Mouse (Mus musculus) hematopoietic stem cell, adult 5-6 weeks (primary cell): Measurements from ENCODE around the gene Srsf12. TPM values are rescaled to one million over a fixed set of nuclear protein-coding genes. Genes with fewer than 3 reads are reported as not detected.

Experiments
- ATAC-seq, 2 experiments: fragments of 125-278 bp in 1 of 2; replicated peaks in 1 of 2; 2 replicates each; pipeline ENCODE4 v1.8.0; 2016 to 2017; ENCODE audit warnings: inconsistent platforms in 2 of 2, mild to moderate bottlenecking in 2 of 2, moderate number of reproducible peaks in 2 of 2, low read depth in 1 of 2, moderate TSS enrichment in 1 of 2; ENCODE audit not compliant: low FRiP score in 2 of 2, poor library complexity in 2 of 2, severe bottlenecking in 2 of 2, insufficient read depth in 1 of 2, low TSS enrichment in 1 of 2
- total RNA-seq: library from RNA; stranded (forward); fragments of 172-1452, 232-1000 nt; gene quantifications from 2 replicates; pipeline ENCODE4 v1.2.3, GENCODE M21; 2017

The Srsf12 gene
- total RNA-seq, result 0.25 and 0.89 TPM in 2 replicates

GRCm38 (mm10) chr4:33208881-33209841, at the start of gene Srsf12:
TSS of gene Srsf12 (plus strand) at chr4:33208991.
- ATAC-seq, result peak; percentile 75 to 90

GRCm38 (mm10) chr4:33183477-33183876, 25.3 kb upstream of the Srsf12 start:
- no peak for ATAC-seq

GRCm38 (mm10) chr4:33188164-33188563, 20.6 kb upstream of the Srsf12 start:
- no peak for ATAC-seq

- ATAC-seq, result peak; percentile 87 to 92
Measured at GRCm38 (mm10) chr4:33188781-33189734, 19.7 kb upstream of the Srsf12 start.

- no peak for ATAC-seq
Measured at GRCm38 (mm10) chr4:33189735-33190036, 19.1 kb upstream of the Srsf12 start, which contains the start of gene Pm20d2. TSS of gene Pm20d2 (minus strand) at chr4:33189737.

- ATAC-seq, result no peak
Measured at GRCm38 (mm10) chr4:33198117-33198516, 10.7 kb upstream of the Srsf12 start.

GRCm38 (mm10) chr4:33204682-33205081, 4.1 kb upstream of the Srsf12 start:
- peak; percentile 75 to 83 for ATAC-seq

GRCm38 (mm10) chr4:33207551-33207950, 1.2 kb upstream of the Srsf12 start:
- ATAC-seq, result no peak

- no peak for ATAC-seq
Measured at GRCm38 (mm10) chr4:33221847-33222246, 13.1 kb downstream of the Srsf12 start.

- no peak for ATAC-seq
Measured at GRCm38 (mm10) chr4:33224003-33224675, 15.3 kb downstream of the Srsf12 start.

GRCm38 (mm10) chr4:33227164-33227563, 18.4 kb downstream of the Srsf12 start:
- ATAC-seq, result peak in 1 of 2 experiments; percentile 17; a peak in 1 of 4 replicates

- ATAC-seq, result no peak
Measured at GRCm38 (mm10) chr4:33229639-33230038, 20.8 kb downstream of the Srsf12 start.

- ATAC-seq, result no peak
Measured at GRCm38 (mm10) chr4:33230881-33231280, 22.1 kb downstream of the Srsf12 start.

- ATAC-seq, result peak in 1 of 2 experiments; percentile 9; a peak in 1 of 4 replicates
Measured at GRCm38 (mm10) chr4:33242536-33242935, 33.7 kb downstream of the Srsf12 start.

- ATAC-seq, result no peak
Measured at GRCm38 (mm10) chr4:33243016-33243758, 34.4 kb downstream of the Srsf12 start.

- peak; percentile 7 to 19; a peak in 3 of 4 replicates for ATAC-seq
Measured at GRCm38 (mm10) chr4:33243921-33244320, 35.1 kb downstream of the Srsf12 start.
